Mouse (Mus musculus) liver, postnatal 0 days (tissue): ENCODE data around the gene Dusp10.

Experiments used
- CTCF ChIP-seq: sonication (generic); IDR thresholded peaks from 2 replicates; pipeline ENCODE4 v1.5.1; 2016; ENCODE audit warnings: antibody characterized with exemption, low read depth
- EP300 ChIP-seq: IDR thresholded peaks from 2 replicates; pipeline ENCODE4 v1.6.1; 2016; ENCODE audit warnings: antibody characterized with exemption, low read depth, mild to moderate bottlenecking

GRCm38 (mm10) chr1:184040181-184040580, 27.1 kb downstream of the Dusp10 start:
- no peak for TF ChIP-seq CTCF
- TF ChIP-seq EP300, result no peak
